18 mouse cellular contexts compared by ENCODE assay signal in genomic region chr9:41172426-41172825, GRCm38 (mm10). TPM values are rescaled to one million over a fixed set of nuclear protein-coding genes. Genes with fewer than 3 reads are reported as not detected.
DNase-seq lines count a peak whose midpoint lies in the region; ATAC-seq and TF ChIP-seq lines count a peak whose summit lies in the region.
"Had no signal": no experiment of that assay in that cellular context is flagged by ENCODE, and none has a peak within 500 bp of the region (broad histone marks: within the 10 kb centered on the region; RNA-seq: fewer than 3 reads in every experiment).

No protein-coding gene starts in this region.

- TF ChIP-seq CTCF in gastrocnemius, adult 2 months (IDR thresholded peaks at IDR 0.05) = no peak
- no peak for TF ChIP-seq CTCF in lung, adult 2 months (IDR thresholded peaks at IDR 0.05; ENCODE audit: insufficient read depth, low read length)

- no peak for DNase-seq in gastrocnemius, adult 2 months
- DNase-seq in gastrocnemius, postnatal 14 days = no peak
- no peak for DNase-seq in liver, embryonic 11.5 days (ENCODE audit: low spot score)
- no peak for DNase-seq in lung, adult 2 months
- DNase-seq in yolk sac, embryonic 10.5 days (ENCODE audit: low spot score) = no peak
- no peak for DNase-seq in embryo, embryonic 9.5 days (ENCODE audit: extremely low spot score)
- DNase-seq: adrenal gland, postnatal 10 days; cerebellum, adult 11-12 months; cerebellum, adult 9-10 months; cerebellum, postnatal 25 days; forebrain, postnatal 0 days; heart, adult 11 months had no signal

- H3K36me3 ChIP-seq in liver, embryonic 11.5 days (ENCODE audit: control insufficient read depth, insufficient read depth, low read length) = no peaks in the 10 kb centered on the region
- no peaks in the 10 kb centered on the region for H3K36me3 ChIP-seq in liver, embryonic 15.5 days (replicated peaks)
- H3K36me3 ChIP-seq in myocyte (ENCODE audit: control insufficient read depth, insufficient read depth) = no peaks in the 10 kb centered on the region
- H3K36me3 ChIP-seq: embryonic facial prominence, embryonic 15.5 days; heart, embryonic 13.5 days had no signal

- no peak for TF ChIP-seq POLR2A in myocyte (IDR thresholded peaks at IDR 0.05; ENCODE audit: insufficient read length, low read depth)
- TF ChIP-seq POLR2A in lung, adult 2 months (IDR thresholded peaks at IDR 0.05; ENCODE audit: borderline replicate concordance, extremely low read depth, low read depth, low read length) = no peak

- H3K27ac ChIP-seq in gastrocnemius, adult 2 months = peak overlapping the region; percentile 35; the same call in 1 of the 2 replicates
- H3K27ac ChIP-seq in liver, embryonic 11.5 days (ENCODE audit: low read depth, low read length) = no peak overlapping the region
- no peak overlapping the region for H3K27ac ChIP-seq in liver, embryonic 15.5 days (replicated peaks)
- H3K27ac ChIP-seq: embryonic facial prominence, embryonic 15.5 days; forebrain, embryonic 13.5 days; heart, embryonic 13.5 days had no signal

- 65% methylated on average over 8 of the region's 8 CpGs for WGBS in liver, embryonic 11.5 days
- WGBS in liver, embryonic 15.5 days (ENCODE audit: insufficient replicate concordance) = 30% methylated on average over 8 of the region's 8 CpGs
- WGBS in lung, adult 2 months = 89% methylated on average over 8 of the region's 8 CpGs

- no peaks in the 10 kb centered on the region for H3K27me3 ChIP-seq in liver, embryonic 11.5 days (replicated peaks; ENCODE audit: control insufficient read depth, insufficient read depth, low read length)
- H3K27me3 ChIP-seq in liver, embryonic 15.5 days = peaks cover 5% of the 10 kb centered on the region; the same call in 1 of the 2 replicates
- H3K27me3 ChIP-seq in myocyte (ENCODE audit: control insufficient read depth, insufficient read depth, insufficient read length) = no peaks in the 10 kb centered on the region
- H3K27me3 ChIP-seq: embryonic facial prominence, embryonic 15.5 days; forebrain, embryonic 13.5 days had no signal

- no peaks in the 10 kb centered on the region for H3K9me3 ChIP-seq in liver, embryonic 11.5 days (ENCODE audit: control insufficient read depth, low read length)
- no peaks in the 10 kb centered on the region for H3K9me3 ChIP-seq in liver, embryonic 15.5 days (replicated peaks)
- H3K9me3 ChIP-seq: embryonic facial prominence, embryonic 15.5 days; forebrain, embryonic 13.5 days; heart, embryonic 13.5 days had no signal

- H3K4me3 ChIP-seq in gastrocnemius, adult 2 months = no peak overlapping the region
- no peak overlapping the region for H3K4me3 ChIP-seq in liver, embryonic 11.5 days (ENCODE audit: low read depth, low read length)
- H3K4me3 ChIP-seq in liver, embryonic 15.5 days (replicated peaks) = no peak overlapping the region
- H3K4me3 ChIP-seq in myocyte = no peak overlapping the region
- H3K4me3 ChIP-seq in lung, adult 2 months (replicated peaks; ENCODE audit: extremely low read depth, low read depth, low read length) = no peak overlapping the region
- H3K4me3 ChIP-seq: embryonic facial prominence, embryonic 15.5 days; forebrain, embryonic 13.5 days; heart, embryonic 13.5 days had no signal

- no peaks in the 10 kb centered on the region for H3K79me2 ChIP-seq in myocyte (ENCODE audit: control insufficient read depth, insufficient read depth)

- no peak overlapping the region for H3K9ac ChIP-seq in liver, embryonic 11.5 days (ENCODE audit: low read depth, low read length)
- no peak overlapping the region for H3K9ac ChIP-seq in liver, embryonic 15.5 days
- H3K9ac ChIP-seq: embryonic facial prominence, embryonic 15.5 days; forebrain, embryonic 13.5 days; forebrain, postnatal 0 days; heart, embryonic 13.5 days had no signal

- peak overlapping the region; percentile 34 for H3K4me2 ChIP-seq in liver, embryonic 11.5 days
- peak overlapping the region; percentile 31 for H3K4me2 ChIP-seq in liver, embryonic 15.5 days
- H3K4me2 ChIP-seq in myocyte (ENCODE audit: low read depth) = peak overlapping the region; percentile 30
- H3K4me2 ChIP-seq: embryonic facial prominence, embryonic 15.5 days; forebrain, embryonic 13.5 days; heart, embryonic 13.5 days had no signal

- H3K4me1 ChIP-seq in liver, embryonic 11.5 days (replicated peaks; ENCODE audit: control insufficient read depth, insufficient read depth, low read length) = peaks cover 21% of the 10 kb centered on the region
- peaks cover 42% of the 10 kb centered on the region for H3K4me1 ChIP-seq in liver, embryonic 15.5 days (replicated peaks)
- no peaks in the 10 kb centered on the region for H3K4me1 ChIP-seq in lung, adult 2 months (ENCODE audit: control insufficient read depth, insufficient read depth, low read length)
- H3K4me1 ChIP-seq: embryonic facial prominence, embryonic 15.5 days; forebrain, embryonic 13.5 days had no signal

- H3ac ChIP-seq in myocyte (ENCODE audit: control insufficient read depth, insufficient read length) = no peak overlapping the region

- peak; percentile 70; the same call in 1 of the 2 replicates for ATAC-seq in liver, embryonic 11.5 days (replicated peaks; ENCODE audit: low FRiP score)
- ATAC-seq in liver, embryonic 15.5 days (ENCODE audit: insufficient read depth) = peak; percentile 64; the same call in 1 of the 2 replicates
- ATAC-seq: forebrain, embryonic 13.5 days; forebrain, postnatal 0 days; hindbrain, embryonic 16.5 days had no signal

- intact Hi-C loops in gastrocnemius, adult 2 months (cut with DNase I) = no loop called here
- intact Hi-C loops in gastrocnemius, postnatal 14 days (cut with DNase I; ENCODE audit: low total_unique reads) = no loop called here

TF ChIP-seq in myocyte, 11 proteins besides CTCF, POLR2A, EP300 and RAD21:
- TF ChIP-seq TCF12 (IDR thresholded peaks at IDR 0.05; ENCODE audit: insufficient read depth, poor library complexity, severe bottlenecking) (no peak), POLR2AphosphoS2 (IDR thresholded peaks at IDR 0.05; ENCODE audit: insufficient read length, low read depth) (no peak), MYOD1 (IDR thresholded peaks at IDR 0.05; ENCODE audit: control insufficient read depth in 1 of 3, insufficient read length in 2 of 3, low read depth in 2 of 3) (no peak), CEBPB (IDR thresholded peaks at IDR 0.05; ENCODE audit: insufficient read depth, poor library complexity, severe bottlenecking) (no peak), TCF3 (IDR thresholded peaks at IDR 0.05; ENCODE audit: insufficient read length, low read depth) (no peak), E2F4 (IDR thresholded peaks at IDR 0.05; ENCODE audit: insufficient read depth) (no peak), USF1 (IDR thresholded peaks at IDR 0.05; ENCODE audit: low read depth) (no peak), REST (IDR thresholded peaks at IDR 0.05; ENCODE audit: insufficient read depth, insufficient read length) (no peak), MAX (IDR thresholded peaks at IDR 0.05; ENCODE audit: low read depth) (no peak), SRF (IDR thresholded peaks at IDR 0.05; ENCODE audit: control insufficient read depth, insufficient read length, low read depth) (no peak), MYOG (IDR thresholded peaks at IDR 0.05; ENCODE audit: control insufficient read depth in 1 of 3, insufficient read depth in 1 of 3, insufficient read length in 2 of 3, low read depth in 2 of 3) (no peak)

RNA-seq across cellular contexts. Expression of gene Ubash3b, which starts 10.9 kb away (rescaled TPM):
- total RNA-seq in gastrocnemius, adult 2 months (2021) = under 1 TPM; 0.33 to 0.45 TPM
- total RNA-seq in gastrocnemius, postnatal 14 days (2021) = 1 to 10 TPM; 1.0 to 1.2 TPM
- polyA plus RNA-seq in liver, embryonic 11.5 days (2014; fragmentation: Nextera tagmentation; extraction: Ambion mirVana) = 13.4 and 18.1 TPM in 2 replicates
- polyA plus RNA-seq in liver, embryonic 15.5 days (2015; fragmentation: Nextera tagmentation; extraction: Ambion mirVana) = 5.2 and 5.7 TPM in 2 replicates
- 5.9 TPM for polyA plus RNA-seq in myocyte (2012; fragmentation: generic; extraction: Trizol)
- polyA plus RNA-seq in lung, adult 2 months (2012; rRNA removed) = 3.4 and 5.4 TPM in 2 replicates
